Mouse (Mus musculus): ENCODE measurements around the gene Lrch1.

Lrch1 gene

GRCm38 (mm10) chr14:74893085-74893648, 54.5 kb downstream of the Lrch1 start:
- DNase-seq (ENCODE audit: low read depth) = no peak

- DNase-seq (ENCODE audit: low read depth) = no peak
These were observed 58.4 kb downstream of the Lrch1 start for GRCm38 (mm10) chr14:74889304-74889703.

DNA sequence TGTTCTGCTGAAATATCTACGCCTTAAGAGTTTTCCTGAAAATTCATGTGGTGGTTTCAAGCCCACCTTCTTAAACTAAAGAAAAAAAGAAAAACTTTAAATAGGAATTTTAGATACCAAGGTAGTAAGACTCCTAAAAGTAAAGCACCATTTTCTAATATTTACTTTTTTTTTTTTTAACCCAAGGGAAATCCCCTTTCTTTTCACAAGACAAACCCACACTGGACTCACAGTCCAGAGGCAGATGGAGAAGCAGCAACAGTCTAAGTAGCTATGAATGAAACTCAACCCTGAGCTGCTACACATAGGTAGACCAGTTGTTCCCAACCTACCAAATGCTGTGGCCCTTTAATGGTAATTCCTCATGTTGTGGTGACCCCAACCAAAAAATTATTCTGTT, 59.6 kb downstream of the Lrch1 start:
- DNase-seq (ENCODE audit: low read depth) = no peak

GRCm38 (mm10) chr14:74886453-74886852, 61.2 kb downstream of the Lrch1 start:
- DNase-seq (ENCODE audit: low read depth) = no peak

DNA sequence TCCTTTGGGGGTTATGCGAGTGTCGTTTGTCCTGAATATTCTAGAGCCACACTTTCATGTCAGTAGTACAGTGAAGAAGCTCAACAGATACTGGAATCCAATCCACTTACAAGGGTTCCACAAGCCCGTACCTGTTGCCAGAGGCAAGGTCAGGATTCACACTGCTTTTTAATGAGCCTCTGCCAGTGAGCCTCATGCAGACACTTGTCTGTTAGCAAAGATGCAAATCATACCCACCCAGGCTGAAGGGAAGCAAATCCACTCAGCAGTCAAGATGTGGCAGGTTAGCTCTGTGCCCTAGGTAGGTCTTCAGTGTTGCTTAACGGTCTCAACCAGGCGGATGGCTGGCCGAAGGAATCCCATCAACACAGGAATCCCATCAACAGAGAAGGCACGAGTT, 62.8 kb downstream of the Lrch1 start:
- DNase-seq (ENCODE audit: low read depth) = no peak

GRCm38 (mm10) chr14:74884024-74884680, 63.5 kb downstream of the Lrch1 start:
- no peak for DNase-seq (ENCODE audit: low read depth)

- DNase-seq (ENCODE audit: low read depth) = no peak
These were observed 64.5 kb downstream of the Lrch1 start for GRCm38 (mm10) chr14:74883204-74883603.

DNA sequence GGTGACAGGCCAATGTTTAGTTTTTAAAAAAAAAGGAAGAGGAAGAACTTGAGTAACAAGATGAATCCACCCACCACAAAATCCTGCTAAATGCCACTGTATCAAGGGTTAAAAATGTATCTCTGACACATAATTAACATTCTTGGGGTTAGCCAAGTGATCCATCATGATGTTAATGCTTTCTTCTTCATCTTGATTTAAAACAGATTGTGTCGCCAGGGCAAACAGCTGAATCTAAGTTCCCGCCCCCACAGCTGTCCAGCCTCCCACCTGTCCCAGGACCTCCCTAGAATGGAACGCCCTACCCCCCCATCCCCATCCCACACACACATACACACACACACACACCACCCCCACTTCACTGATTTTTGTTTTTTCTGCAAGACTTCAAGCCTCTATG, 64.9 kb downstream of the Lrch1 start:
- no peak for DNase-seq (ENCODE audit: low read depth)

- no peak for DNase-seq (ENCODE audit: low read depth)
These were observed 66.8 kb downstream of the Lrch1 start for GRCm38 (mm10) chr14:74880868-74881267.

DNA sequence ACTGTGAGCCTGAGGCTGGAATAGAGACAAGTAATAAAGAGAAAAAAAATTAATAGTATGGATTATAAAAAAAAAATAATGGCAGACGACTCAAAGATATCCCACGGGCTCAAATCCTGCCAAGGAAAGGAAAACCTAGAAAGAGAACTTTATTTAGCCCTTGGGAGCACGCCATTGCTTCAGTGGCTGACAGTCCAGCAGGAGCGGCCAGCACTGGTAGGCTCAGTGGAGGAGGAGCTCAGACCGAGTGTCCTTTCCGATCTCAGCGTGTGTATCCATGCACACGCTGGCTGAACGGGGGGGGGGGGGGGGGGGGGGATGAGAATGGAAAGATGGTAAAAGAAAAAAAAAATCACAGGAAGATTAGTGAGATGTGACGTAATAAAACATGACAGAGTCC, 68.2 kb downstream of the Lrch1 start:
- no peak for DNase-seq (ENCODE audit: low read depth)

DNA sequence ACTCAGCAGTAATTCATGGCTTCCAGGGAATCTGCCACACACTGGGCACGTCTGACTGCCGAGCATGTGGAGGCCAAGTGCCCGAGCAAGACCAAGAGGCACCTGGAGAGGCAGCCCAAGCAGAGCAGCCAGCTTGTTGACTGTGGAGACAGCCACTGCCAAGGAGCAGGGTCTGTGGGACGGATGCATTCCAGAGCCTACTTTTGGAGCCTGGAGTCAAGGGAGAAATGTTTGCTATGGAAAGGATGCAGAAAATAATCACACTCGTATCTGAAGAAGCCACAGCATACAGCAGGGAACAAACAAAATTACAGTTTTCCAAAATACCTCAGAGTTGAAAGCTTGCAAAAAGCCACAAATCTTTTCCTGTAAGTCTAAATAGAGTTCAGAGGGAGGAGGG, 70.4 kb downstream of the Lrch1 start:
- no peak for DNase-seq (ENCODE audit: low read depth)

- no peak for DNase-seq (ENCODE audit: low read depth)
These were observed 76.5 kb downstream of the Lrch1 start for GRCm38 (mm10) chr14:74871220-74871619.

DNA sequence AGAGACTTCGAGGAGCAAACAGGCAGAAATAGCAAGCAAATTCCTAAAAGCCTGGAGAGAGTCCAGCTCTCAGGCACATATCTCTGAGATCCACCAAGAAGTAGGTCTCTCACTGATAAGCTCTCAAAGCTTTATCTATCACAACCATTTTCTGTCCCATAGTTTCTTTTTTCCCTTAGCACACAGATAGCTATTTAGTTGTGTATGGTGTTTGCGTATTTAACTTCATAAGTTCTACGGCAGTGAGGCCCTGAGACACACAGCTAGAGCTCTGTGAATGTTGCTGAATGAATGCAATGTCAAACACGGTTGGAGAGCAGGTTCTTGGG, 78.8 kb downstream of the Lrch1 start:
- no peak for DNase-seq (ENCODE audit: low read depth)

GRCm38 (mm10) chr14:74868188-74868901, 79.3 kb downstream of the Lrch1 start:
- DNase-seq (ENCODE audit: low read depth) = no peak

DNA sequence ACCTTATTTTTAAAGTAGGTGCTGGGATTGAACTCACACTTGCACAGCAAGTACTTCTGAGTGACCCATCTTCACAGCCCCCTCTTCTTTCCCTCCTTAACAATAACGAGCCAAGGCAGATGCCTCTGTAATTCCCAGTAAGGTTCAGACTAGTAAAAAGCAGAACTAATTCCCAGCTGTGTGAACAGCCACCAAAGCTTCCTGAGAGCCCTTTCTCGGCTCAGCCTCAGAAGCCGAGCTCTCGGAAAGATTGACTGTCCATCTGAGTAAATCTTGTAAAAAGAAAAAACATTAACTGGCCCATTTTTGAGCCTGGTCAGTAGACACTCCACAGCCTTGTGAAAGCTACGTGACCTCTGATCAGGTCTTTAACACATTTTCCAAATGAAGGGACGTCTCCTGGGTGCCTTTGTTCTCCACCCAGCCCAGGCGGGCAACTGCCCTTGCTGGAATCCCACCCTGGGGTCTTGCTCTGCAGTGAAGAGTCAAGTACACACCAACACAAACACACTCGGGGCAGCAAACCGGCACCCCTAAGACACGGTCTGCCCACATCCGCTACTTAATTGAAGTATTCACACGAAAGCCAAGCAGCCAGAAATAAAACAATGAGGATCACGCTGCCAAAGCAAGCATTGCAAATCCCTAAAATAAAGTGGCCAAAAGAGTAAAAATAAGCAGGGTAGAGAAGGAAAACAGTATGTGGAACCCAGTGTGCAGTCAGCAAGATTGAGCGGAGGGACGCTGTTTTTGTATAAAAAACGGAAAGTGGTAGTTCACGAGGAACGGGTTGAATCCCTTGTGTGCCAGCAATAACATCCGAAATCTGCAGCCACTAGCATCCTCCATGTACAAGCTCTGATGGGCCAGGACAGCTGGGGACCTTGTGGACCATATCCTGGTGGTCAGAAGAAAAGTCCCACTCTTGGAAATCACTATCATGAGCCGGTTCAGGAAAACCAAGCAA, 80.3 kb downstream of the Lrch1 start:
- no peak for DNase-seq (ENCODE audit: low read depth)

DNA sequence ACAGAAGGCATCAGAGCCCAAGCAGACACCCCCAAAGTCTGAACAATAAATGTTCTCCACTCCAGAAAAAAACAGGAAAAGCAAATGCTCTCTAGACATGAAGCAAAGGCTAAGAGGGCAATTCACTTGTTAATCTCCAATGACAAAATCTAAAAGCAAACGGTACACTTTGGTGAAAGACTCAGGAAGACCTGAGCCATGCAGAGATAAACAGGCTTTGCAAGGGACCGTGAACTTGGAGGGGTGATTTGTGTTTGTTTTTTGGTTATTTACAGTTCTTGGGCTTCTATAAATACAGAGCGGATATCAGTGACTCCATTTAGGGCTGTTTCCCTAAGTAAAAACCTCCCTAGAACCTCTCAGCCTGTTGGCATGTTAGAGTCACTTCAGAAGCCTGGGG, 81.9 kb downstream of the Lrch1 start:
- DNase-seq (ENCODE audit: low read depth) = no peak

- DNase-seq (ENCODE audit: low read depth) = no peak
These were observed 82.7 kb downstream of the Lrch1 start for GRCm38 (mm10) chr14:74864805-74865483.

DNA sequence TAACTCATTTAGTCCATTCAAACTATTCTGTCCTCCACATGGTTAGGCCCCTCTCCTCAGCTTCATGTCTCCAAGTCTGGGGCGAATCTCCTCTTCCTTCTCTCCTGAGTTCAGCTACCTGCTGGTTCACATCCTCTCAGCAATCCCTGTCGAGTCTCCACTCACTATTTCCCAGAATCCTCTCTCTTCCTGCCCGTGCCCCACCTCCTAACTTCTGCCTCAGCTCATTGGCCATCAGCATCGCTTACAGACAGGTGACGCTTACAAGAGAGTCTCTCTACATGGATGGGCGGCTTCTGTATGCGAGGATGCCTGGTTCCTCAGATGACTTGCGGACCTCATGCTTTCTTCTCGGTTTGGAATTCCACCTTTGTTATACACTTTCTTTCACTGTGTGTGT, 86.2 kb downstream of the Lrch1 start:
- DNase-seq (ENCODE audit: low read depth) = no peak

DNA sequence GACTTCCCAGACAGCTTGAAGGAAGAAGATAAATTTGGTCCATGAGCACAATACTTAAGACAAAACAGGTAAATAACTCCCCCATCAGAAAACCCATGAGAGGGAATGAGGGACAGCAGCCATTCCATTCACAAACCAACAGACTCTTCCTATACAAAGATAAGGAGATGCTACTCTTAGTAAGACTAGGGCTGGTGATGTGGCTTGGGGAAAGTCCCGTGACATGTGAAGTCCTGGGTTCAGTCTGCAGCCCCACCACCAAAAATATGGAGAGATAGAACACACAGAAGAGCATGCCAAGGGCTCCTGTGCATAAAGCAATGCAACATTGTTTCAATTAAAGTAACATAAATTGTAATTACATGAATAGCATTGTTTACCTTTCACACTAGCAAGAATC, 88.5 kb downstream of the Lrch1 start:
- no peak for DNase-seq (ENCODE audit: low read depth)

DNA sequence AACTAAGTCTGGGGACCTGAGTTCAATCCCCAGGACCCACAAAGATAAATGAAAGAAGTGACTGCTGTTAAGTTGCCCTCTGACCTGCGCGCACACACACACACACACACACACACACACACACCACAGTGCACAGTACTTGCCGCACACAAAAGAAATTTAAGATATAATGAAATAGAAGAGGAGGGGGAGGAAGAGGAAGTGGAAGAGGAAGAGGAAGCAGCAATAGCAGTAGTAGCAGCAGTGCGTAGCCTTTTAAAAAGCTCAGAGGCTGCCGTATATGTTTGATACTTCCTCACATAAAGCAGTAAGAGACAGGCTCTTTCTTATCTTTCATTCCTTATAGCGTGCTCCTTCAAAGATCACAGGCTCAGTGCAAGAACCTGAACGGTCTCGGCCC, 92.2 kb downstream of the Lrch1 start:
- DNase-seq (ENCODE audit: low read depth) = peak; percentile 49

DNA sequence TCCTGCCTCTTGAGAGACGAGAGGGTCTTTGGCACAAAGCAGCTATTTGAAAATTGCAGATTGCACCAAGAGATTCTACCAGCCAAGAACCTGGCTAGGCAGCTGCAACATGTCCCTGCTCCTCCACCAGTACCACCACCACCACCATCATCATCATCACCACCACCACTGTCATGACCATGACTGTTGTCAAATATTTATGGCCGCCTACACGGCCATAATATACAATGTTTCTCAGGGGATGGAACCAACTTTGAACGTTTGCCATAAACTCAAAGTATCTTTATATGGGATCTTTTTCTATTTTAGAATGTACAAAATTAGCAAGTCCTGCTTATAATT, 93.9 kb downstream of the Lrch1 start:
- no peak for DNase-seq (ENCODE audit: low read depth)
